Mouse (Mus musculus): ENCODE data around the gene Tmem115. TPM values are rescaled to one million over a fixed set of nuclear protein-coding genes. Genes with fewer than 3 reads are reported as not detected.
A peak's percentile ranks its signal among the peaks of the same experiment; 100 is the strongest.

Tmem115 gene
- polyA plus RNA-seq, 1 experiment from 2014 or later = 17.7 TPM

- Histone ChIP-seq H3K79me2 (ENCODE audit: inconsistent target) (no peaks in the 10 kb centered on the region), H3K4me3 (ENCODE audit: inconsistent target) (no peak overlapping the region), H3K36me3 (ENCODE audit: inconsistent target) (no peaks in the 10 kb centered on the region), H3K27ac (no peak overlapping the region)
- WGBS (ENCODE audit: missing documents) = 83% methylated on average over 14 of the region's 14 CpGs
Observed at GRCm38 (mm10) chr9:107510384-107511100, 23.2 kb upstream of the Tmem115 start.

- WGBS (ENCODE audit: missing documents) = 81% methylated on average over 8 of the region's 8 CpGs
- Histone ChIP-seq H3K36me3 (ENCODE audit: inconsistent target) (no peaks in the 10 kb centered on the region), H3K79me2 (ENCODE audit: inconsistent target) (no peaks in the 10 kb centered on the region), H3K27ac (no peak overlapping the region), H3K4me3 (ENCODE audit: inconsistent target) (no peak overlapping the region)
Observed at GRCm38 (mm10) chr9:107511436-107511835, 22.3 kb upstream of the Tmem115 start.

GRCm38 (mm10) chr9:107512326-107512725, 21.4 kb upstream of the Tmem115 start:
- Histone ChIP-seq H3K36me3 (ENCODE audit: inconsistent target) (no peaks in the 10 kb centered on the region), H3K79me2 (ENCODE audit: inconsistent target) (no peaks in the 10 kb centered on the region), H3K27ac (no peak overlapping the region), H3K4me3 (ENCODE audit: inconsistent target) (no peak overlapping the region)
- WGBS (ENCODE audit: missing documents) = 92% methylated on average over 15 of the region's 16 CpGs

GRCm38 (mm10) chr9:107514303-107514955, 19.3 kb upstream of the Tmem115 start:
- Histone ChIP-seq H3K4me3 (ENCODE audit: inconsistent target) (no peak overlapping the region), H3K36me3 (ENCODE audit: inconsistent target) (no peaks in the 10 kb centered on the region), H3K79me2 (ENCODE audit: inconsistent target) (no peaks in the 10 kb centered on the region), H3K27ac (no peak overlapping the region)
- 26% methylated on average over 14 of the region's 14 CpGs for WGBS (ENCODE audit: missing documents)

- no peaks in the 10 kb centered on the region for H3K36me3 ChIP-seq (ENCODE audit: inconsistent target)
- no peak overlapping the region for H3K27ac ChIP-seq
- H3K4me3 ChIP-seq (ENCODE audit: inconsistent target) = no peak overlapping the region
- WGBS (ENCODE audit: missing documents) = 93% methylated on average over 6 of the region's 6 CpGs
- no peaks in the 10 kb centered on the region for H3K79me2 ChIP-seq (ENCODE audit: inconsistent target)
Observed at GRCm38 (mm10) chr9:107520331-107520730, 13.4 kb upstream of the Tmem115 start.

GRCm38 (mm10) chr9:107521190-107521589, 12.6 kb upstream of the Tmem115 start:
- no peak overlapping the region for H3K4me3 ChIP-seq (ENCODE audit: inconsistent target)
- WGBS (ENCODE audit: missing documents) = 15% methylated on average over 5 of the region's 5 CpGs

GRCm38 (mm10) chr9:107521711-107522399, 11.9 kb upstream of the Tmem115 start:
- Histone ChIP-seq H3K4me3 (ENCODE audit: inconsistent target) (no peak overlapping the region), H3K27ac (no peak overlapping the region)
- 15% methylated on average over 25 of the region's 25 CpGs for WGBS (ENCODE audit: missing documents)

More at GRCm38 (mm10) chr9:107521190-107521589, 12.6 kb upstream of the Tmem115 start:
- H3K27ac ChIP-seq = no peak overlapping the region
- no peaks in the 10 kb centered on the region for H3K79me2 ChIP-seq (ENCODE audit: inconsistent target)
- H3K36me3 ChIP-seq (ENCODE audit: inconsistent target) = no peaks in the 10 kb centered on the region

GRCm38 (mm10) chr9:107522400-107522711, 11.4 kb upstream of the Tmem115 start:
- H3K79me2 ChIP-seq (ENCODE audit: inconsistent target) = no peaks in the 10 kb centered on the region
- H3K27ac ChIP-seq = no peak overlapping the region
- no peaks in the 10 kb centered on the region for H3K36me3 ChIP-seq (ENCODE audit: inconsistent target)
- H3K4me3 ChIP-seq (ENCODE audit: inconsistent target) = no peak overlapping the region
- WGBS (ENCODE audit: missing documents) = 48% methylated on average over 2 of the region's 2 CpGs

More at GRCm38 (mm10) chr9:107521711-107522399, 11.9 kb upstream of the Tmem115 start:
- Histone ChIP-seq H3K36me3 (ENCODE audit: inconsistent target) (no peaks in the 10 kb centered on the region), H3K79me2 (ENCODE audit: inconsistent target) (no peaks in the 10 kb centered on the region)

- H3K4me3 ChIP-seq (ENCODE audit: inconsistent target) = no peak overlapping the region
Observed at GRCm38 (mm10) chr9:107526198-107527026, 7.3 kb upstream of the Tmem115 start.

GRCm38 (mm10) chr9:107534408-107535202, 860 bp downstream of the Tmem115 start:
- H3K36me3 ChIP-seq (ENCODE audit: inconsistent target) = peaks cover 23% of the 10 kb centered on the region
- H3K79me2 ChIP-seq (ENCODE audit: inconsistent target) = peaks cover 43% of the 10 kb centered on the region
- WGBS (ENCODE audit: missing documents) = 2% methylated on average over 40 of the region's 40 CpGs
- H3K4me3 ChIP-seq (ENCODE audit: inconsistent target) = peak overlapping the region; percentile 75
- H3K27ac ChIP-seq = peak overlapping the region; percentile 57

More at GRCm38 (mm10) chr9:107526198-107527026, 7.3 kb upstream of the Tmem115 start:
- Histone ChIP-seq H3K79me2 (ENCODE audit: inconsistent target) (no peaks in the 10 kb centered on the region), H3K27ac (no peak overlapping the region), H3K36me3 (ENCODE audit: inconsistent target) (no peaks in the 10 kb centered on the region)
- WGBS (ENCODE audit: missing documents) = 12% methylated on average over 44 of the region's 44 CpGs

GRCm38 (mm10) chr9:107538231-107538630, 4.5 kb downstream of the Tmem115 start:
- H3K27ac ChIP-seq = no peak overlapping the region
- peaks cover 26% of the 10 kb centered on the region for H3K36me3 ChIP-seq (ENCODE audit: inconsistent target)
- WGBS (ENCODE audit: missing documents) = 99% methylated on average over 7 of the region's 7 CpGs
- no peak overlapping the region for H3K4me3 ChIP-seq (ENCODE audit: inconsistent target)
- peaks cover 43% of the 10 kb centered on the region for H3K79me2 ChIP-seq (ENCODE audit: inconsistent target)

GRCm38 (mm10) chr9:107538711-107539110, 5.0 kb downstream of the Tmem115 start:
- Histone ChIP-seq H3K27ac (no peak overlapping the region), H3K36me3 (ENCODE audit: inconsistent target) (peaks cover 27% of the 10 kb centered on the region), H3K79me2 (ENCODE audit: inconsistent target) (peaks cover 43% of the 10 kb centered on the region), H3K4me3 (ENCODE audit: inconsistent target) (no peak overlapping the region)
- 89% methylated on average over 3 of the region's 3 CpGs for WGBS (ENCODE audit: missing documents)

- Histone ChIP-seq H3K27ac (no peak overlapping the region), H3K36me3 (ENCODE audit: inconsistent target) (peaks cover 39% of the 10 kb centered on the region), H3K4me3 (ENCODE audit: inconsistent target) (no peak overlapping the region), H3K79me2 (ENCODE audit: inconsistent target) (peaks cover 34% of the 10 kb centered on the region)
- over 99% methylated on average over 8 of the region's 8 CpGs for WGBS (ENCODE audit: missing documents)
Observed at GRCm38 (mm10) chr9:107539940-107540339, 6.2 kb downstream of the Tmem115 start.

GRCm38 (mm10) chr9:107540420-107540819, 6.7 kb downstream of the Tmem115 start:
- 89% methylated on average over 4 of the region's 4 CpGs for WGBS (ENCODE audit: missing documents)
- Histone ChIP-seq H3K79me2 (ENCODE audit: inconsistent target) (peaks cover 30% of the 10 kb centered on the region), H3K27ac (no peak overlapping the region), H3K4me3 (ENCODE audit: inconsistent target) (no peak overlapping the region), H3K36me3 (ENCODE audit: inconsistent target) (peaks cover 41% of the 10 kb centered on the region)
